Mouse (Mus musculus) liver, embryonic 14.5 days (tissue): ENCODE results near the gene Cemip.

Experiments
- CTCF ChIP-seq: IDR thresholded peaks from 2 replicates; pipeline ENCODE4 v1.5.1; 2016; ENCODE audit warnings: antibody characterized with exemption, low read depth, control low read depth
- EP300 ChIP-seq: IDR thresholded peaks from 2 replicates; pipeline ENCODE4 v1.6.1; 2016; ENCODE audit warnings: antibody characterized with exemption, low read depth

GRCm38 (mm10) chr7:84038642-84039041, 47.7 kb downstream of the Cemip start:
- TF ChIP-seq CTCF (no peak), EP300 (no peak)
